Mouse (Mus musculus) leukemia stem cell, adult 10-12 weeks (primary cell): ENCODE results near the gene Kras. TPM values are rescaled to one million over a fixed set of nuclear protein-coding genes. Genes with fewer than 3 reads are reported as not detected.

Experiments
- polyA plus RNA-seq: library from polyadenylated mRNA; stranded (reverse); fragments of >175 nt; gene quantifications from 2 replicates; pipeline ENCODE4 v1.2.3, GENCODE M21; 2012; ENCODE audit warnings: low replicate concordance

The Kras gene
- polyA plus RNA-seq = 43.9 and 53.5 TPM in 2 replicates

DNA sequence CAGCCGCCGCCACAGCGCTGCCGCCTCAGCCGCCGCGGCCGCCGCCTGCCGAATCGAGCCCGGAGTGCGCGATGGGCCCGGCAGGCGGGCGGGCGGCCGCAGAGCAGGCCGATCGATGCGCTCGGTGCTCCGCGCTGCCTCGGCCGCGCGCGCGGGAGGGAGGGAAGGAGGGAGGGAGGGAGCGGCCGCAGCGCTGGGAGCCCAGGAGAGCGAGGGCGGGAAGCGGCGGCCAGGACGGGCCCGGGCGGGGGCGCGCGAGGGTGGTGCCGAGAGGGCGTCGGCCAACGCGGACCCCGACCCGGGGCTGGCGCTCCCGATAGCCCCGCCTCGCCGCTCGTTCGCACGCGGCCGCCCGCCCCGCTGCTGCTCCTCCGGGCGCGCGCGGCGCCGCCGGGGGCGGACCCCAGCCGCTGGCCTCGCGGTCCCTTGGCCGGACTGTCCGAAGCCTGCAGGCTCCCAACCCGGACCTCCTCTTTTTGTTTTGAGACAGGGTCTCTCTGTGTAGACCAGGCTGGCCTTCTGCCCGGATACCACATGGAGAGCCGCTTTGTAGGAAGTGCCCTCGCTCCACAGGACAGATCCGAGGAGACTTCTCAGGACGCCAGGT, at the start of gene Kras:
Kras (minus strand) TSS at position 55 of the 607 bp plus-strand sequence.

DNA sequence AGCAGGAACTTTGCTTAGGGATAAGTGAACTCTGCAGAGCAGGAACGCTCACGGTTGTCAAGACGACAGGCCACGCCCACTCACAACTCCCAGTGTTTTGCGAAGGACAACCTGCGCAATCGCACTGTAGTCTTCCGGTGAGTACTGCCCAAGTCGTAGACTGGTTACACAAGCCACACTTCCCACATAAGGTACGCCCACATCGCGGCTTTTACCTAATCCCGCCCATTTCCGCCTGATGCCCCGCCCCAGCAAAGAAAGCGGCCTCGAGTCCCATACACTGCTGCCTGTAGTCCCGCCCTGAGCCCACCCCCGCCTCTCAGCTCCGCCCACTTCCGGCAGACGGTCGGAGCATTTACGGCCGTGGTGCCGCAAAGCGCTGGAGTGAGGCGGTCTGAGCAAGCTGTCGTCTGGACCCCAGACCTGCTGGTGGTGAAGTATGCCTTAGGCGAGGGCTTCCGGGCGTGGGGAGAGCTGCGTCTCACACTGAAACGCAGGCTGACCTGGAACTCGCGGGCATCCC, 39.2 kb downstream of the Kras start, which contains the start of the genes Casc1 and Etfrf1:
Casc1 (minus strand) TSS at position 190 of the 523 bp plus-strand sequence.
Etfrf1 (plus strand) TSS at position 319 of the 523 bp plus-strand sequence.

Other genes with a start within 250 kb of the Kras start
- gene Bcat1, start 174.1 kb downstream of the Kras start, polyA plus RNA-seq = 0.51 and 1.6 TPM in 2 replicates
- 45.6 and 47.0 TPM in 2 replicates for gene Lrmp, start 134.6 kb downstream of the Kras start, polyA plus RNA-seq
- gene Casc1, start 39.2 kb downstream of the Kras start, polyA plus RNA-seq = 0.05 TPM in 1 of 2 replicates, not detected in the other
- 0.77 and 1.1 TPM in 2 replicates for gene Etfrf1, start 39.1 kb downstream of the Kras start, polyA plus RNA-seq